Mouse (Mus musculus): ENCODE results near the gene Fgd2.

- TF ChIP-seq POLR2A (IDR thresholded peaks at IDR 0.05; ENCODE audit: extremely low read depth, insufficient read depth, low read length) = no peak
- peak; percentile 99 for TF ChIP-seq CTCF (IDR thresholded peaks at IDR 0.05; ENCODE audit: low read depth, low read length)
Observed at GRCm38 (mm10) chr17:29396821-29397242, 36.1 kb downstream of the Fgd2 start.

All from liver, adult 2 months (tissue).